Mouse (Mus musculus) kidney, adult 18-20 months (tissue): ENCODE results near the gene Cxcl10.
"Not testable (repeated sequence)": the region's sequence is repeated elsewhere in the genome, so short reads cannot be mapped to it uniquely, and the experiment has no call there.

ENCODE experiments used
- DNase-seq: peaks from one replicate; pipeline ENCODE4 v3.0.0; 2021

The Cxcl10 gene

GRCm38 (mm10) chr5:92368392-92368791 lies 19.7 kb upstream of the Cxcl10 start:
- no peak for DNase-seq

GRCm38 (mm10) chr5:92366565-92366964 lies 17.9 kb upstream of the Cxcl10 start:
- DNase-seq = no peak

- peak; percentile 37 for DNase-seq
Observed at GRCm38 (mm10) chr5:92365146-92365705, 16.5 kb upstream of the Cxcl10 start.

GRCm38 (mm10) chr5:92364011-92364410 lies 15.3 kb upstream of the Cxcl10 start:
- DNase-seq = no peak

GRCm38 (mm10) chr5:92363179-92363578 lies 14.5 kb upstream of the Cxcl10 start:
- DNase-seq = no peak

GRCm38 (mm10) chr5:92358767-92359455 lies 10.2 kb upstream of the Cxcl10 start:
- no peak for DNase-seq

GRCm38 (mm10) chr5:92358033-92358432 lies 9.3 kb upstream of the Cxcl10 start:
- DNase-seq = no peak

- peak; percentile 61 for DNase-seq
Observed at GRCm38 (mm10) chr5:92353517-92353916, 4.8 kb upstream of the Cxcl10 start.

GRCm38 (mm10) chr5:92352716-92353115 lies 4.0 kb upstream of the Cxcl10 start:
- not testable (repeated sequence) for DNase-seq

- DNase-seq = no peak
Observed at GRCm38 (mm10) chr5:92349731-92350130, 1.0 kb upstream of the Cxcl10 start.

- no peak for DNase-seq
Observed at GRCm38 (mm10) chr5:92345006-92345405, 3.7 kb downstream of the Cxcl10 start.

GRCm38 (mm10) chr5:92340606-92341005 lies 8.1 kb downstream of the Cxcl10 start:
- DNase-seq = no peak

- no peak for DNase-seq
Observed at GRCm38 (mm10) chr5:92336743-92337142, 11.9 kb downstream of the Cxcl10 start.

- DNase-seq = peak; percentile 31
Observed at GRCm38 (mm10) chr5:92332359-92332840, 16.3 kb downstream of the Cxcl10 start.

- no peak for DNase-seq
Observed at GRCm38 (mm10) chr5:92331635-92332338, 16.9 kb downstream of the Cxcl10 start, which contains the start of gene Art3. Gene Art3, plus strand, starts transcription at chr5:92331827.

GRCm38 (mm10) chr5:92331122-92331521 lies 17.6 kb downstream of the Cxcl10 start:
- no peak for DNase-seq

GRCm38 (mm10) chr5:92327929-92328328 lies 20.8 kb downstream of the Cxcl10 start, which contains the start of gene Cxcl9:
Gene Cxcl9, minus strand, starts transcription at chr5:92328079.
- no peak for DNase-seq

- DNase-seq = no peak
Observed at GRCm38 (mm10) chr5:92327367-92327766, 21.3 kb downstream of the Cxcl10 start.

- peak; percentile 18 for DNase-seq
Observed at GRCm38 (mm10) chr5:92323264-92323663, 25.4 kb downstream of the Cxcl10 start.

- DNase-seq = no peak
Observed at GRCm38 (mm10) chr5:92322612-92323011, 26.1 kb downstream of the Cxcl10 start.

GRCm38 (mm10) chr5:92321631-92322400 lies 26.9 kb downstream of the Cxcl10 start:
- peak; percentile 6 for DNase-seq

GRCm38 (mm10) chr5:92318596-92318995 lies 30.1 kb downstream of the Cxcl10 start:
- DNase-seq = no peak

- DNase-seq = no peak
Observed at GRCm38 (mm10) chr5:92318119-92318518, 30.6 kb downstream of the Cxcl10 start.
